Mouse (Mus musculus): ENCODE data around the gene B230217C12Rik.

GRCm38 (mm10) chr11:97884601-97885185 lies 44.1 kb downstream of the B230217C12Rik start:
- TF ChIP-seq CTCF (IDR thresholded peaks at IDR 0.05; ENCODE audit: low read depth, low read length) (no peak), POLR2A (IDR thresholded peaks at IDR 0.05; ENCODE audit: extremely low read depth, insufficient read depth, low read length) (no peak)
